Mouse (Mus musculus): ENCODE data around the gene Fgfr2. TPM values are rescaled to one million over a fixed set of nuclear protein-coding genes. Genes with fewer than 3 reads are reported as not detected.

The Fgfr2 gene
- polyA plus RNA-seq, 1 experiment: 14.7 TPM

GRCm38 (mm10) chr7:132088606-132089005, 1034.5 kb downstream of the Fgfr2 start:
- Histone ChIP-seq H3K27me3 (ENCODE audit: control insufficient read depth, insufficient read depth, low read length) (no peaks in the 10 kb centered on the region), H3K36me3 (ENCODE audit: control insufficient read depth, insufficient read depth, low read length) (no peaks in the 10 kb centered on the region), H3K27ac (ENCODE audit: insufficient read depth, low read depth, low read length) (no peak overlapping the region), H3K4me3 (ENCODE audit: low read depth, low read length) (no peak overlapping the region), H3K4me1 (ENCODE audit: control insufficient read depth, insufficient read depth, insufficient read length, low read length) (no peaks in the 10 kb centered on the region)
- TF ChIP-seq CTCF (IDR thresholded peaks at IDR 0.05; ENCODE audit: extremely low read depth, insufficient read length, insufficient replicate concordance, low read depth, low read length) (no peak), POLR2A (IDR thresholded peaks at IDR 0.05; ENCODE audit: low read depth, low read length) (no peak)
- 69% methylated on average over 6 of the region's 6 CpGs for WGBS

- no peak for TF ChIP-seq CTCF (IDR thresholded peaks at IDR 0.05; ENCODE audit: extremely low read depth, insufficient read length, insufficient replicate concordance, low read depth, low read length)
- no peak for TF ChIP-seq POLR2A (IDR thresholded peaks at IDR 0.05; ENCODE audit: low read depth, low read length)
- Histone ChIP-seq H3K4me1 (ENCODE audit: control insufficient read depth, insufficient read depth, insufficient read length, low read length) (no peaks in the 10 kb centered on the region), H3K27me3 (ENCODE audit: control insufficient read depth, insufficient read depth, low read length) (no peaks in the 10 kb centered on the region), H3K4me3 (ENCODE audit: low read depth, low read length) (no peak overlapping the region), H3K27ac (ENCODE audit: insufficient read depth, low read depth, low read length) (no peak overlapping the region), H3K36me3 (ENCODE audit: control insufficient read depth, insufficient read depth, low read length) (no peaks in the 10 kb centered on the region)
- WGBS: 72% methylated on average over 4 of the region's 4 CpGs
These were observed 1035.0 kb downstream of the Fgfr2 start for GRCm38 (mm10) chr7:132088181-132088580.

- H3K36me3 ChIP-seq (ENCODE audit: control insufficient read depth, insufficient read depth, low read length): no peaks in the 10 kb centered on the region
- H3K4me3 ChIP-seq (ENCODE audit: low read depth, low read length): no peak overlapping the region
- no peak overlapping the region for H3K27ac ChIP-seq (ENCODE audit: insufficient read depth, low read depth, low read length)
- TF ChIP-seq CTCF (IDR thresholded peaks at IDR 0.05; ENCODE audit: extremely low read depth, insufficient read length, insufficient replicate concordance, low read depth, low read length) (no peak), POLR2A (IDR thresholded peaks at IDR 0.05; ENCODE audit: low read depth, low read length) (no peak)
- H3K27me3 ChIP-seq (ENCODE audit: control insufficient read depth, insufficient read depth, low read length): no peaks in the 10 kb centered on the region
- WGBS: 21% methylated on average over 1 of the region's 1 CpGs
- H3K4me1 ChIP-seq (ENCODE audit: control insufficient read depth, insufficient read depth, insufficient read length, low read length): no peaks in the 10 kb centered on the region
These were observed 1047.3 kb downstream of the Fgfr2 start for GRCm38 (mm10) chr7:132075825-132076224.

DNA sequence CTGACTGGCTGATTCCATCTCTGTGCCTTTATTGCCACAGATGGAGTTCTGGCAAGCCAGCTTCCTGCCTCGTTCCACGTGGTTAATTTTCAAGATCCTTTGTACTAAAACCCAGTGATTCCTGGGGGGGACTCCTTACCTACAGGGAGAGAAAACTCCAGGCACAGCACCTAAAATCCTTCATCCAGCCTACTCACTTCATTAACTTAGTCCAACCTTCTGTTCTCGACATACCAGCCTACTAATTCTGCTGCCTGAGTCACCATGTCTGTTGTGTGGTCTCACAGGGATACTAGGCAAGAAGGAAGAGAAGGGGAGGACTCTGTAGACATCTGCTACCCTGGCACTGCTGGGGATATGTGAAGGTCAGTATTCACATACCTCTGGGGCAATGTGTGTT, 1048.6 kb downstream of the Fgfr2 start:
- TF ChIP-seq CTCF (IDR thresholded peaks at IDR 0.05; ENCODE audit: extremely low read depth, insufficient read length, insufficient replicate concordance, low read depth, low read length) (no peak), POLR2A (IDR thresholded peaks at IDR 0.05; ENCODE audit: low read depth, low read length) (no peak)
- no peaks in the 10 kb centered on the region for H3K4me1 ChIP-seq (ENCODE audit: control insufficient read depth, insufficient read depth, insufficient read length, low read length)
- WGBS: 67% methylated on average over 3 of the region's 3 CpGs
- no peaks in the 10 kb centered on the region for H3K27me3 ChIP-seq (ENCODE audit: control insufficient read depth, insufficient read depth, low read length)
- no peak overlapping the region for H3K4me3 ChIP-seq (ENCODE audit: low read depth, low read length)
- H3K27ac ChIP-seq (ENCODE audit: insufficient read depth, low read depth, low read length): no peak overlapping the region
- no peaks in the 10 kb centered on the region for H3K36me3 ChIP-seq (ENCODE audit: control insufficient read depth, insufficient read depth, low read length)

- no peak overlapping the region for H3K27ac ChIP-seq (ENCODE audit: insufficient read depth, low read depth, low read length)
- no peaks in the 10 kb centered on the region for H3K27me3 ChIP-seq (ENCODE audit: control insufficient read depth, insufficient read depth, low read length)
- WGBS: 73% methylated on average over 6 of the region's 6 CpGs
- no peaks in the 10 kb centered on the region for H3K36me3 ChIP-seq (ENCODE audit: control insufficient read depth, insufficient read depth, low read length)
- TF ChIP-seq POLR2A (IDR thresholded peaks at IDR 0.05; ENCODE audit: low read depth, low read length): no peak
- TF ChIP-seq CTCF (IDR thresholded peaks at IDR 0.05; ENCODE audit: extremely low read depth, insufficient read length, insufficient replicate concordance, low read depth, low read length): no peak
- H3K4me3 ChIP-seq (ENCODE audit: low read depth, low read length): no peak overlapping the region
- H3K4me1 ChIP-seq (ENCODE audit: control insufficient read depth, insufficient read depth, insufficient read length, low read length): no peaks in the 10 kb centered on the region
These were observed 1052.1 kb downstream of the Fgfr2 start for GRCm38 (mm10) chr7:132070877-132071625.

GRCm38 (mm10) chr7:132067951-132068350, 1055.2 kb downstream of the Fgfr2 start:
- Histone ChIP-seq H3K36me3 (ENCODE audit: control insufficient read depth, insufficient read depth, low read length) (no peaks in the 10 kb centered on the region), H3K4me3 (ENCODE audit: low read depth, low read length) (no peak overlapping the region), H3K27ac (ENCODE audit: insufficient read depth, low read depth, low read length) (no peak overlapping the region), H3K27me3 (ENCODE audit: control insufficient read depth, insufficient read depth, low read length) (no peaks in the 10 kb centered on the region), H3K4me1 (ENCODE audit: control insufficient read depth, insufficient read depth, insufficient read length, low read length) (no peaks in the 10 kb centered on the region)
- WGBS: 65% methylated on average over 5 of the region's 5 CpGs
- TF ChIP-seq POLR2A (IDR thresholded peaks at IDR 0.05; ENCODE audit: low read depth, low read length): no peak
- no peak for TF ChIP-seq CTCF (IDR thresholded peaks at IDR 0.05; ENCODE audit: extremely low read depth, insufficient read length, insufficient replicate concordance, low read depth, low read length)

DNA sequence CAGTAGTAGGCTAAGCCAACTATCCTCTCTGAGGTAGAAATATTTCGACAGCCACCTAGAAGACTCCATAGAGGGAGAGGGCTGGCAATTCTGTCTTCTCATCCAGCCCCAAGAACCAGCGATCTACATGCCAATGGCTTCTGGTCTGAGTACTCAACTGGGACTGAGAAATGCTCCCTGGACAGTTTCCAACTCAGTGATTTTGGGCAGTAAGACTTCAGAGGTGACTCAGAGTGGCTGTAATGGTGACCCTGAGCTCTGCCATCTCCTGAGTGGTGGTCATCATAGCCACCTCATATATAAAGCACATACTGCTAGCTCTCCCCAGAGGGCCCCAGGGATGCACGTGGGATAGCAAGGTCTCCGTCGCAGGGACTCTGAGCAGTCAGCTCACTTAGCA, 1055.6 kb downstream of the Fgfr2 start:
- H3K4me1 ChIP-seq (ENCODE audit: control insufficient read depth, insufficient read depth, insufficient read length, low read length): no peaks in the 10 kb centered on the region
- no peak overlapping the region for H3K27ac ChIP-seq (ENCODE audit: insufficient read depth, low read depth, low read length)
- 81% methylated on average over 5 of the region's 5 CpGs for WGBS
- no peak overlapping the region for H3K4me3 ChIP-seq (ENCODE audit: low read depth, low read length)
- no peaks in the 10 kb centered on the region for H3K36me3 ChIP-seq (ENCODE audit: control insufficient read depth, insufficient read depth, low read length)
- H3K27me3 ChIP-seq (ENCODE audit: control insufficient read depth, insufficient read depth, low read length): no peaks in the 10 kb centered on the region
- TF ChIP-seq CTCF (IDR thresholded peaks at IDR 0.05; ENCODE audit: extremely low read depth, insufficient read length, insufficient replicate concordance, low read depth, low read length) (no peak), POLR2A (IDR thresholded peaks at IDR 0.05; ENCODE audit: low read depth, low read length) (no peak)

Measured in small intestine, adult 2 months (tissue).